Mouse (Mus musculus): ENCODE results near the gene Zfp821.

GRCm38 (mm10) chr8:109673596-109673995, 31.8 kb upstream of the Zfp821 start:
- TF ChIP-seq POLR2A (IDR thresholded peaks at IDR 0.05; ENCODE audit: insufficient read depth, low read depth, low read length), result no peak
- no peak for TF ChIP-seq CTCF (IDR thresholded peaks at IDR 0.05)
- no peak for TF ChIP-seq EP300 (IDR thresholded peaks at IDR 0.05; ENCODE audit: insufficient read depth, low read depth, low read length)

All from heart, adult 2 months (tissue).